In the genomic region with DNA sequence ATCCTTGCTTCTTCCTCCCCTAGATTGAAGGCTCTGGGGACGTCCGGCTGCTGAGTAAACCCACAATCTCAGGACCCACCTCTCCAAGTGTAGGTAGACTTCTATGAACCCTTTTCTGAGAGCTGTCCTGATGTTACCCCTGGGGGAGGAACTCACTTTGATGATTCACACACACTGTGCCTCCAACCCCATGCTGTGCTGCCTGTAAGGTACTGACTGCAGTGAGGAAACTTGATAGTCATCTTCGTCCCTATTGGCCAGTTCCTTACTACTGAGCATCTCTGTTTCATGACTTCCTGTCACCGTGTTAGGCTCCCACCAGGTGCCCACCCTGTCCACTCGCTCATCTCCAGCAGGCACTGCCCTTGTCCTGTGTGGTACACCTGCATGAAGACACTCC, we compare ENCODE assay signal across 15 mouse cellular contexts.
"Had no signal": no experiment of that assay in that cellular context is flagged by ENCODE, and none has a peak within 500 bp of the region (broad histone marks: within the 10 kb centered on the region; RNA-seq: fewer than 3 reads in every experiment).

No protein-coding gene starts in this region.

- H3K36me3 ChIP-seq: kidney, embryonic 15.5 days; limb, embryonic 12.5 days; liver, embryonic 13.5 days; lung, embryonic 15.5 days; midbrain, embryonic 12.5 days; neural tube, embryonic 13.5 days had no signal

- H3K9me3 ChIP-seq: kidney, embryonic 15.5 days; limb, embryonic 12.5 days; liver, embryonic 13.5 days; lung, embryonic 15.5 days; midbrain, embryonic 12.5 days; neural tube, embryonic 13.5 days had no signal

- H3K27me3 ChIP-seq: kidney, embryonic 15.5 days; limb, embryonic 12.5 days; liver, embryonic 13.5 days; lung, embryonic 15.5 days; midbrain, embryonic 12.5 days; neural tube, embryonic 13.5 days had no signal

- H3K4me3 ChIP-seq: kidney, embryonic 15.5 days; limb, embryonic 12.5 days; liver, embryonic 13.5 days; lung, embryonic 15.5 days; midbrain, embryonic 12.5 days; neural tube, embryonic 13.5 days had no signal

- ATAC-seq: liver, postnatal 0 days had no signal

- H3K4me2 ChIP-seq: kidney, embryonic 15.5 days; limb, embryonic 12.5 days; liver, embryonic 13.5 days; lung, embryonic 15.5 days; midbrain, embryonic 12.5 days; neural tube, embryonic 13.5 days had no signal

- H3K27ac ChIP-seq: limb, embryonic 12.5 days; liver, embryonic 13.5 days; midbrain, embryonic 12.5 days had no signal

- DNase-seq: kidney, postnatal 25 days; layer of hippocampus, adult 9-11 months; layer of hippocampus, postnatal 36 days; liver; liver, embryonic 13.5 days; liver, postnatal 0 days; right cerebral cortex, postnatal 4 days; spleen, adult 18-20 months; thymus, adult 18-20 months; thymus, postnatal 36 days had no signal

- H3K9ac ChIP-seq: kidney, embryonic 15.5 days; limb, embryonic 12.5 days; liver, embryonic 13.5 days; liver, postnatal 0 days; lung, embryonic 15.5 days; midbrain, embryonic 12.5 days; neural tube, embryonic 13.5 days had no signal
